Mouse (Mus musculus): ENCODE results near the gene Piezo1. TPM values are rescaled to one million over a fixed set of nuclear protein-coding genes. Genes with fewer than 3 reads are reported as not detected.
A peak's percentile ranks its signal among the peaks of the same experiment; 100 is the strongest.

Piezo1 gene
- total and polyA plus RNA-seq, 3 experiments: 21.1 to 59.7 (median 41.6) TPM

DNA sequence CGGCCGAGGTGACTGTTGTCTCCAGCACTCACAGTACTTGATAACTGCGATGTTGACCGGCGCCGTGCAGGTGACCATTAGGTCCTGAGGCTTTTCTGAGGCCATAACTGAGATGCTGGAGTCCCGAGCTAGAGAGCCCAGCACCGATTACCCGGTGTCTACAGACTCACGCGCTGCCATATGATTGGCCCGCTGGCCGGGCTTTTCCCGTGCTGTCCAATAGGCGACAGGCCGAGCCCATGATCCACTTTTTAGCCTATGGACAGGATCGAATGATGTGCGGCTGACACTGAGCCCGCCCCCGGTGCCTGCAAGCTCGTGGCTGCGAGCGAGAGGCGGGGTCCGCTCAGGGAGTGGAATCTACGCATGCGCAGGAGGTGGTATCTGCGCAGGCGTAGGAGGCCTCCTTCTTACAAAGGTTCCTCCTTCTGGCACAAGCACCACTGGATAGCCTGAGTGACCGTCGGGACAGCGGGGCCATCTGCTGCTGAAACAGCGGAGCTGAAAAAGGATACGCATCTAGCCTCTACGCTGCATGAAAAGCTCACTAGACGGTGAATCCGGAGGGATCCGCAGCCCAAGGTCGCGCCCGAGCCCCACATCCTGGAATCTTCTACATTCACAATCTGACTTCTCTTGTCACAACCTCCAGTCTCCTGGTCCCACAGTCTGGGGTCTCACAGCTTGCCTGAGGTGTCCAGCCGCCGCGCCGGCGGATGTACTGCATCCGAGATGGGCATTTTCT is 107.7 kb downstream of the Piezo1 start, which contains the start of gene Mvd:
Gene Mvd (minus strand): TSS at position 161 of the 745 bp plus-strand sequence.
- H3K9me3 ChIP-seq (replicated peaks; ENCODE audit: low read length): peaks cover 4% of the 10 kb centered on the region
- peak within 1 kb of the TSS; percentile 74 to 81 (median 75) for H3K4me3 ChIP-seq (replicated peaks in 1 of 3; ENCODE audit: low read depth in 2 of 3, low read length in 2 of 3, poor library complexity in 1 of 3)
- H3K27me3 ChIP-seq (replicated peaks): no peaks in the 10 kb centered on the region
- H3K36me3 ChIP-seq (replicated peaks in 1 of 2; ENCODE audit: control insufficient read depth in 1 of 2, insufficient read depth in 1 of 2, low read length in 1 of 2): peaks cover 14 to 30% of the 10 kb centered on the region in 2 experiments
- peak; percentile 99 for DNase-seq (ENCODE audit: extremely low read depth)
- dilution Hi-C loops (cut with MboI; ENCODE audit: extremely low pct_ligation_motif_present, extremely low pct_unique_long_range_greater_than_20kb, low sequenced_read_pairs) (no loop called here), in situ Hi-C loops (cut with MboI; ENCODE audit: low pct_ligation_motif_present, low pct_unique_long_range_greater_than_20kb, low sequenced_read_pairs) (loop anchor here (25.0 kb wide), 1 partner anchor 856 kb away; the partner anchor contains the start of genes Fbxo31 and Map1lc3b)
- no peak for TF ChIP-seq RCOR1 (conservative IDR thresholded peaks at IDR 0.05; ENCODE audit: low read depth, low read length)
- no peak for TF ChIP-seq USF1 (IDR thresholded peaks at IDR 0.05; ENCODE audit: low read depth, low read length)
- peak; percentile 55 for TF ChIP-seq ELF1 (IDR thresholded peaks at IDR 0.05; ENCODE audit: low read depth, low read length)
- no peak for TF ChIP-seq JUN (IDR thresholded peaks at IDR 0.05; ENCODE audit: insufficient read depth, low read depth, low read length)
- TF ChIP-seq UBTF (IDR thresholded peaks at IDR 0.05; ENCODE audit: low read depth, low read length): 0 out of 2 replicates have a peak, but pooled peaks have one; percentile 1
- TF ChIP-seq IRF4 (IDR thresholded peaks at IDR 0.05; ENCODE audit: low read depth, low read length): 0 out of 2 replicates have a peak, but pooled peaks have one; percentile 35
- no peak for TF ChIP-seq JUND (conservative IDR thresholded peaks at IDR 0.05; ENCODE audit: low read depth, low read length)
- peak; percentile 89; the same call in 1 of the 2 replicates for TF ChIP-seq SIN3A (IDR thresholded peaks at IDR 0.05; ENCODE audit: low read length)
- no peak for TF ChIP-seq E2F4 (IDR thresholded peaks at IDR 0.05; ENCODE audit: insufficient replicate concordance, low read depth, low read length)
- TF ChIP-seq TCF12 (IDR thresholded peaks at IDR 0.05; ENCODE audit: low read depth, low read length): peak; percentile 75
- no peak for TF ChIP-seq KAT2A (IDR thresholded peaks at IDR 0.05; ENCODE audit: insufficient replicate concordance, low read length)
- peak; percentile 100 for TF ChIP-seq NRF1 (IDR thresholded peaks at IDR 0.05; ENCODE audit: low read depth, low read length)
- peak; percentile 58 for TF ChIP-seq MAZ (IDR thresholded peaks at IDR 0.05; ENCODE audit: low read depth, low read length)
- TF ChIP-seq MEF2A (IDR thresholded peaks at IDR 0.05; ENCODE audit: borderline replicate concordance, low read depth, low read length): no peak; the same call in 1 of the 2 replicates
- TF ChIP-seq GABPA (IDR thresholded peaks at IDR 0.05; ENCODE audit: insufficient replicate concordance, low read depth, low read length): no peak
- peak; percentile 40 for TF ChIP-seq SMC3 (IDR thresholded peaks at IDR 0.05; ENCODE audit: low read depth, low read length)
- peak; percentile 60 for TF ChIP-seq HCFC1 (IDR thresholded peaks at IDR 0.05; ENCODE audit: low read depth, low read length)
- TF ChIP-seq CTCF (conservative IDR thresholded peaks at IDR 0.05 in 1 of 2, IDR thresholded peaks at IDR 0.05 in 1 of 2; ENCODE audit: low read depth in 2 of 2, low read length in 2 of 2): peak in 1 of 2 experiments; percentile 52; a peak in 2 of 4 replicates
- no peak for TF ChIP-seq CHD1 (IDR thresholded peaks at IDR 0.05; ENCODE audit: low read depth, low read length)
- peak; percentile 89 for TF ChIP-seq POLR2AphosphoS2 (IDR thresholded peaks at IDR 0.05; ENCODE audit: low read depth, low read length)
- peak; percentile 93 for TF ChIP-seq NELFE (IDR thresholded peaks at IDR 0.05; ENCODE audit: low read depth, low read length)
- no peak for TF ChIP-seq ZKSCAN1 (IDR thresholded peaks at IDR 0.05; ENCODE audit: borderline replicate concordance, low read depth, low read length)
- TF ChIP-seq POLR2A (IDR thresholded peaks at IDR 0.05; ENCODE audit: low read depth, low read length): peak; percentile 93
- TF ChIP-seq RAD21 (IDR thresholded peaks at IDR 0.05; ENCODE audit: low read depth, low read length): peak; percentile 61
- TF ChIP-seq MAFK (IDR thresholded peaks at IDR 0.05; ENCODE audit: insufficient replicate concordance, low read length): no peak
- 0 out of 2 replicates have a peak, but pooled peaks have one; percentile 9 for TF ChIP-seq MAX (IDR thresholded peaks at IDR 0.05; ENCODE audit: low read length)
- no peak for TF ChIP-seq PAX5 (IDR thresholded peaks at IDR 0.05; ENCODE audit: low read length)
- TF ChIP-seq EP300 (IDR thresholded peaks at IDR 0.05; ENCODE audit: low read length): no peak
- 0 out of 2 replicates have a peak, but pooled peaks have one; percentile 33 for TF ChIP-seq CHD2 (IDR thresholded peaks at IDR 0.05; ENCODE audit: low read length)
- peak; percentile 76 for TF ChIP-seq MXI1 (IDR thresholded peaks at IDR 0.05; ENCODE audit: low read depth, low read length)
- TF ChIP-seq USF2 (conservative IDR thresholded peaks at IDR 0.05; ENCODE audit: low read depth, low read length): no peak
- TF ChIP-seq ZC3H11A (IDR thresholded peaks at IDR 0.05; ENCODE audit: low read depth, low read length): no peak
- no peak; the same call in 1 of the 2 replicates for TF ChIP-seq ETS1 (conservative IDR thresholded peaks at IDR 0.05; ENCODE audit: low read depth, low read length)
- peak; percentile 87 for TF ChIP-seq TBP (conservative IDR thresholded peaks at IDR 0.05; ENCODE audit: low read depth, low read length)
- TF ChIP-seq MYC (IDR thresholded peaks at IDR 0.05; ENCODE audit: low read depth, low read length): peak; percentile 78
- peak; percentile 81 for TF ChIP-seq ZMIZ1 (IDR thresholded peaks at IDR 0.05; ENCODE audit: low read depth, low read length)
- TF ChIP-seq BHLHE40 (IDR thresholded peaks at IDR 0.05; ENCODE audit: low read depth, low read length): 0 out of 2 replicates have a peak, but pooled peaks have one; percentile 4
- TF ChIP-seq ZNF384 (IDR thresholded peaks at IDR 0.05; ENCODE audit: low read depth, low read length): no peak
- H3K79me2 ChIP-seq (replicated peaks; ENCODE audit: control insufficient read depth, extremely low read depth, insufficient read depth, poor library complexity, severe bottlenecking): no peaks in the 10 kb centered on the region
- peak within 1 kb of the TSS; percentile 72 for H3K9ac ChIP-seq (ENCODE audit: insufficient read depth, low read depth)
- peak within 1 kb of the TSS; percentile 89 for H3K4me2 ChIP-seq (ENCODE audit: insufficient read depth, low read depth, poor library complexity, severe bottlenecking)
- peaks cover 4 to 37% of the 10 kb centered on the region in 2 experiments; a peak in 3 of 4 replicates for H3K4me1 ChIP-seq (ENCODE audit: control insufficient read depth in 1 of 2, insufficient read depth in 2 of 2)
- peak within 1 kb of the TSS; percentile 54 for H3K27ac ChIP-seq (ENCODE audit: insufficient read depth, low read depth)
